Mouse (Mus musculus) adrenal gland, adult 8-10 months (tissue): ENCODE data around the gene Cyp2w1. TPM values are rescaled to one million over a fixed set of nuclear protein-coding genes. Genes with fewer than 3 reads are reported as not detected.

Experiments used
- DNase-seq: peaks from one replicate; pipeline ENCODE4 v3.0.0; 2022
- microRNA-seq, 2 experiments: library from miRNA; unstranded; fragments of <30 nt; microRNA quantifications; one replicate each; pipeline ENCODE4 v1.2.0; 2022
- total RNA-seq, 4 experiments: library from RNA; stranded (reverse); gene quantifications; 2 replicates each; pipeline ENCODE4 v1.2.4; 2022

Cyp2w1 gene
- total RNA-seq, 4 experiments from 2014 or later, result not detected

GRCm38 (mm10) chr5:139405478-139405877, 53.1 kb downstream of the Cyp2w1 start:
- no peak for DNase-seq

- DNase-seq, result no peak
Measured at GRCm38 (mm10) chr5:139405953-139406352, 53.5 kb downstream of the Cyp2w1 start.

Small RNA genes within 50 kb of the gene (microRNA-seq; reads per million reads assigned to microRNA genes)
- gene Mir339, result 238 to 296 reads per million in 2 experiments

Other genes with a start within 250 kb of the Cyp2w1 start
- gene Prkar1b, start 202.6 kb upstream of the Cyp2w1 start, total RNA-seq, result 10 to 100 TPM; 38.5 to 62.4 (median 55.9) TPM
- gene Dnaaf5, start 202.4 kb upstream of the Cyp2w1 start, total RNA-seq, result 10 to 100 TPM; 21.7 to 24.3 (median 22.7) TPM
- 100 to 1,000 TPM in 3 of 4 experiments, 10 to 100 TPM in 1; 86.6 to 128 (median 111) TPM for gene Sun1, start 152.0 kb upstream of the Cyp2w1 start, total RNA-seq
- 100 to 1,000 TPM in 2 of 4 experiments, 10 to 100 TPM in 2; 96.6 to 112 (median 101) TPM for gene Get4, start 100.3 kb upstream of the Cyp2w1 start, total RNA-seq
- gene Adap1, start 27.0 kb upstream of the Cyp2w1 start, total RNA-seq, result 1 to 10 TPM; 2.5 to 7.0 (median 3.9) TPM
- 10 to 100 TPM; 59.6 to 79.9 (median 66.5) TPM for gene Cox19, start 1.2 kb upstream of the Cyp2w1 start, total RNA-seq
- gene Gpr146, start 25.1 kb downstream of the Cyp2w1 start, total RNA-seq, result 10 to 100 TPM; 13.6 to 25.0 (median 18.1) TPM
- 1 to 10 TPM in 3 of 4 experiments, under 1 TPM in 1; 0.94 to 1.4 (median 1.2) TPM for gene C130050O18Rik, start 52.7 kb downstream of the Cyp2w1 start, total RNA-seq
- gene Gper1, start 70.5 kb downstream of the Cyp2w1 start, total RNA-seq, result 1 to 10 TPM; 3.9 to 7.8 (median 6.3) TPM
- gene 3110082I17Rik, start 107.9 kb downstream of the Cyp2w1 start, total RNA-seq, result 10 to 100 TPM in 3 of 4 experiments, 1 to 10 TPM in 1; 7.3 to 20.6 (median 14.4) TPM
- 10 to 100 TPM; 35.1 to 37.0 (median 36.2) TPM for gene Zfand2a, start 131.9 kb downstream of the Cyp2w1 start, total RNA-seq
- gene Uncx, start 190.9 kb downstream of the Cyp2w1 start, total RNA-seq, result not detected